Mouse (Mus musculus): ENCODE data around the gene Zfp385c. TPM values are rescaled to one million over a fixed set of nuclear protein-coding genes. Genes with fewer than 3 reads are reported as not detected.

Gene Zfp385c
- 0.23 and 0.31 TPM in 2 replicates for polyA plus RNA-seq (2015; fragmentation: Nextera tagmentation; extraction: Ambion mirVana)

- no peaks in the 10 kb centered on the region for H3K36me3 ChIP-seq
- H3K4me2 ChIP-seq (replicated peaks) = peak within 1 kb of the TSS; percentile 42
- H3K9me3 ChIP-seq = no peaks in the 10 kb centered on the region
- H3K4me1 ChIP-seq = peaks cover 8% of the 10 kb centered on the region
- 2% methylated on average over 23 of the region's 23 CpGs for WGBS
- ATAC-seq (replicated peaks) = no peak
- peaks cover 11% of the 10 kb centered on the region; the same call in 1 of the 2 replicates for H3K27me3 ChIP-seq
- H3K27ac ChIP-seq (replicated peaks) = no peak within 1 kb of the TSS
- 0 out of 2 replicates have a peak within 1 kb of the TSS, but pooled peaks have one; percentile 19 for H3K9ac ChIP-seq (replicated peaks)
- H3K4me3 ChIP-seq = peak within 1 kb of the TSS; percentile 24
These were observed at the start of gene Zfp385c for GRCm38 (mm10) chr11:100692164-100692616. Gene Zfp385c, minus strand, starts transcription at chr11:100692455.

- no peak overlapping the region for H3K27ac ChIP-seq (replicated peaks)
- 82% methylated on average over 6 of the region's 6 CpGs for WGBS
- H3K9ac ChIP-seq (replicated peaks) = no peak overlapping the region
- H3K4me3 ChIP-seq = no peak overlapping the region
- no peaks in the 10 kb centered on the region for H3K27me3 ChIP-seq
- peaks cover 17% of the 10 kb centered on the region for H3K4me1 ChIP-seq
- H3K36me3 ChIP-seq = no peaks in the 10 kb centered on the region
- no peak for ATAC-seq (replicated peaks)
- H3K4me2 ChIP-seq (replicated peaks) = no peak overlapping the region
- no peaks in the 10 kb centered on the region for H3K9me3 ChIP-seq
These were observed 49.1 kb upstream of the Zfp385c start for GRCm38 (mm10) chr11:100741348-100741747.

GRCm38 (mm10) chr11:100738749-100739148 is 46.5 kb upstream of the Zfp385c start:
- H3K27ac ChIP-seq (replicated peaks) = peak overlapping the region; percentile 88
- peak overlapping the region; percentile 83 for H3K4me2 ChIP-seq (replicated peaks)
- H3K4me1 ChIP-seq = peaks cover 22% of the 10 kb centered on the region
- no peaks in the 10 kb centered on the region for H3K9me3 ChIP-seq
- H3K36me3 ChIP-seq = no peaks in the 10 kb centered on the region
- ATAC-seq (replicated peaks) = peak; percentile 17; the same call in 1 of the 2 replicates
- H3K4me3 ChIP-seq = peak overlapping the region; percentile 72
- H3K27me3 ChIP-seq = no peaks in the 10 kb centered on the region
- 8% methylated on average over 5 of the region's 5 CpGs for WGBS
- peak overlapping the region; percentile 64 for H3K9ac ChIP-seq (replicated peaks)

- Histone ChIP-seq H3K4me2 (replicated peaks) (peak within 1 kb of the TSS; percentile 83), H3K27ac (replicated peaks) (peak within 1 kb of the TSS; percentile 88), H3K27me3 (no peaks in the 10 kb centered on the region), H3K4me3 (peak within 1 kb of the TSS; percentile 72), H3K36me3 (peaks cover 1% of the 10 kb centered on the region; the same call in 1 of the 2 replicates), H3K9ac (replicated peaks) (peak within 1 kb of the TSS; percentile 88), H3K9me3 (no peaks in the 10 kb centered on the region), H3K4me1 (peaks cover 22% of the 10 kb centered on the region)
- ATAC-seq (replicated peaks) = peak; percentile 100
- WGBS = under 1% methylated on average over 39 of the region's 39 CpGs
These were observed 45.9 kb upstream of the Zfp385c start, which contains the start of gene Rab5c for GRCm38 (mm10) chr11:100738066-100738604. Gene Rab5c, minus strand, starts transcription at chr11:100738215.

- ATAC-seq (replicated peaks) = no peak
- H3K27ac ChIP-seq (replicated peaks) = peak overlapping the region; percentile 57
- 3% methylated on average over 13 of the region's 13 CpGs for WGBS
These were observed 45.0 kb upstream of the Zfp385c start for GRCm38 (mm10) chr11:100737105-100737733.

GRCm38 (mm10) chr11:100736746-100737080 is 44.5 kb upstream of the Zfp385c start:
- peak overlapping the region; percentile 83 for H3K4me2 ChIP-seq (replicated peaks)
- peak overlapping the region; percentile 72 for H3K4me3 ChIP-seq
- ATAC-seq (replicated peaks) = no peak
- 80% methylated on average over 4 of the region's 4 CpGs for WGBS
- H3K9ac ChIP-seq (replicated peaks) = peak overlapping the region; percentile 88
- peaks cover 3% of the 10 kb centered on the region for H3K36me3 ChIP-seq
- no peaks in the 10 kb centered on the region for H3K27me3 ChIP-seq
- no peaks in the 10 kb centered on the region for H3K9me3 ChIP-seq
- no peak overlapping the region for H3K27ac ChIP-seq (replicated peaks)
- H3K4me1 ChIP-seq = peaks cover 22% of the 10 kb centered on the region

More at GRCm38 (mm10) chr11:100737105-100737733, 45.0 kb upstream of the Zfp385c start:
- Histone ChIP-seq H3K9ac (replicated peaks) (peak overlapping the region; percentile 88), H3K9me3 (no peaks in the 10 kb centered on the region), H3K4me3 (peak overlapping the region; percentile 72), H3K36me3 (peaks cover 3% of the 10 kb centered on the region), H3K27me3 (no peaks in the 10 kb centered on the region), H3K4me2 (replicated peaks) (peak overlapping the region; percentile 83), H3K4me1 (peaks cover 22% of the 10 kb centered on the region)

- no peaks in the 10 kb centered on the region for H3K27me3 ChIP-seq
- peak overlapping the region; percentile 83; the same call in 1 of the 2 replicates for H3K4me2 ChIP-seq (replicated peaks)
- H3K9ac ChIP-seq (replicated peaks) = 0 out of 2 replicates have a peak overlapping the region, but pooled peaks have one; percentile 88
- no peaks in the 10 kb centered on the region for H3K9me3 ChIP-seq
- H3K36me3 ChIP-seq = peaks cover 3% of the 10 kb centered on the region
- H3K4me3 ChIP-seq = peak overlapping the region; percentile 72
- 83% methylated on average over 14 of the region's 14 CpGs for WGBS
- ATAC-seq (replicated peaks) = no peak
- no peak overlapping the region for H3K27ac ChIP-seq (replicated peaks)
- H3K4me1 ChIP-seq = peaks cover 22% of the 10 kb centered on the region
These were observed 43.9 kb upstream of the Zfp385c start for GRCm38 (mm10) chr11:100735954-100736745.

GRCm38 (mm10) chr11:100735134-100735865 is 43.0 kb upstream of the Zfp385c start:
- H3K9me3 ChIP-seq = no peaks in the 10 kb centered on the region

GRCm38 (mm10) chr11:100730477-100731205 is 38.4 kb upstream of the Zfp385c start:
- Histone ChIP-seq H3K27ac (replicated peaks) (no peak overlapping the region), H3K4me2 (replicated peaks) (no peak overlapping the region), H3K9me3 (no peaks in the 10 kb centered on the region), H3K4me3 (no peak overlapping the region), H3K9ac (replicated peaks) (no peak overlapping the region), H3K4me1 (no peaks in the 10 kb centered on the region), H3K27me3 (no peaks in the 10 kb centered on the region), H3K36me3 (peaks cover 9% of the 10 kb centered on the region)
- ATAC-seq (replicated peaks) = no peak
- 82% methylated on average over 6 of the region's 6 CpGs for WGBS

More at GRCm38 (mm10) chr11:100735134-100735865, 43.0 kb upstream of the Zfp385c start:
- peaks cover 3% of the 10 kb centered on the region for H3K36me3 ChIP-seq
- no peak overlapping the region for H3K4me3 ChIP-seq
- 93% methylated on average over 9 of the region's 9 CpGs for WGBS
- no peak overlapping the region for H3K4me2 ChIP-seq (replicated peaks)
- ATAC-seq (replicated peaks) = no peak
- no peak overlapping the region for H3K27ac ChIP-seq (replicated peaks)
- H3K9ac ChIP-seq (replicated peaks) = no peak overlapping the region
- H3K4me1 ChIP-seq = peaks cover 22% of the 10 kb centered on the region
- H3K27me3 ChIP-seq = no peaks in the 10 kb centered on the region

- Histone ChIP-seq H3K4me3 (no peak overlapping the region), H3K4me2 (replicated peaks) (no peak overlapping the region), H3K27me3 (no peaks in the 10 kb centered on the region), H3K4me1 (no peaks in the 10 kb centered on the region), H3K27ac (replicated peaks) (no peak overlapping the region), H3K9ac (replicated peaks) (no peak overlapping the region), H3K36me3 (peaks cover 9% of the 10 kb centered on the region), H3K9me3 (no peaks in the 10 kb centered on the region)
- no peak for ATAC-seq (replicated peaks)
- WGBS = 96% methylated on average over 4 of the region's 4 CpGs
These were observed 37.7 kb upstream of the Zfp385c start for GRCm38 (mm10) chr11:100729976-100730375.

- no peaks in the 10 kb centered on the region for H3K27me3 ChIP-seq
- no peak overlapping the region for H3K27ac ChIP-seq (replicated peaks)
- peaks cover 9% of the 10 kb centered on the region for H3K36me3 ChIP-seq
- ATAC-seq (replicated peaks) = no peak
- H3K4me3 ChIP-seq = no peak overlapping the region
- no peaks in the 10 kb centered on the region for H3K9me3 ChIP-seq
- no peak overlapping the region for H3K9ac ChIP-seq (replicated peaks)
- H3K4me2 ChIP-seq (replicated peaks) = no peak overlapping the region
- WGBS = 87% methylated on average over 6 of the region's 6 CpGs
- no peaks in the 10 kb centered on the region for H3K4me1 ChIP-seq
These were observed 36.3 kb upstream of the Zfp385c start for GRCm38 (mm10) chr11:100728601-100729000.

Measured in forebrain, embryonic 15.5 days (tissue).